Mouse (Mus musculus): ENCODE results near the gene Lrrk1. TPM values are rescaled to one million over a fixed set of nuclear protein-coding genes. Genes with fewer than 3 reads are reported as not detected.

The Lrrk1 gene
- polyA plus RNA-seq, 1 experiment from 2014 or later = 19.5 TPM

DNA sequence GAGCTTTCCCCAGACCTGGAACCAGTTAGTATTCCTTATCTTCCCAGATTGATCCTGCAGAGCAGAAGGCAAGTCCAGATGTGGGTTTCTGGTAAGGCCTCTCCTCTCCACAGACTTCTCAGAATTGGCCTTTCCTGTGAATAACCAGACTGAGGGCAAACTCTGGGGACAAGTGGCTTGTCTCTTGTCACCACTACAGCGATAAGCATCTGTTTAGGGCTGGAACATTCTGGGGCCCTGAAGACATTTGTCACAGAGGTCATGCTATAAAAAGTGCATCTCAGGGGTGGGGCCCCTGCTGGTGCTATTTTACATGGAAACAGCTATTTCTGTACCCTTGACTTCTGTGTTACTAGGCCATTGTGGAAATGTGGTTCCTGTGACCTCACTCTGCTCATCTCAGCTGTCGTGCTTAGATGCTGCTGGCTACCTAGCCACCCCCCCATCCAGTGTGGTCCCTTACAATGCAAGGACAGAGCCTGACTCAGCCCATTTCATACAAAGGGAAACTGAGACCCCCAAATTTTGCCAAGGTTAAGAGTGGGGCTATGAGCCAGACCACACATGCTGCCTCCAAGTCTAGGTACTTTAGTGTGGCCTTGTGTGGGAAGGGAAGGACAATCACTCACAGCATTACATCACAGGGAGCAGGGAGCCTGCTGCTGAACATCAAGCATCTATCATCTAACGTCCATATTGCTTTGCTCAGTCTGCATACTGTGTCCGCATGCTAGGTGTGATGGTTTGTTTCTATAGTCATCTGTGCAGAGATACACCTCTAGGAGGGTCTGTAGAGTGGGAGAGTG, 154.8 kb downstream of the Lrrk1 start:
- Histone ChIP-seq H3K4me1 (ENCODE audit: control insufficient read depth, insufficient read depth, low read length) (peaks cover 10% of the 10 kb centered on the region), H3K4me3 (replicated peaks; ENCODE audit: low read length) (no peak overlapping the region), H3K9me3 (replicated peaks; ENCODE audit: control insufficient read depth, low read length) (no peaks in the 10 kb centered on the region), H3K9ac (ENCODE audit: low read length) (no peak overlapping the region), H3K4me2 (ENCODE audit: low read depth, low read length) (no peak overlapping the region), H3K27me3 (ENCODE audit: control insufficient read depth, insufficient read depth, low read length) (no peaks in the 10 kb centered on the region), H3K36me3 (ENCODE audit: control insufficient read depth, insufficient read depth, low read length) (no peaks in the 10 kb centered on the region), H3K27ac (ENCODE audit: low read length) (no peak overlapping the region)
- WGBS = 62% methylated on average over 4 of the region's 4 CpGs
- no peak for ATAC-seq (ENCODE audit: insufficient read depth, low FRiP score)

DNA sequence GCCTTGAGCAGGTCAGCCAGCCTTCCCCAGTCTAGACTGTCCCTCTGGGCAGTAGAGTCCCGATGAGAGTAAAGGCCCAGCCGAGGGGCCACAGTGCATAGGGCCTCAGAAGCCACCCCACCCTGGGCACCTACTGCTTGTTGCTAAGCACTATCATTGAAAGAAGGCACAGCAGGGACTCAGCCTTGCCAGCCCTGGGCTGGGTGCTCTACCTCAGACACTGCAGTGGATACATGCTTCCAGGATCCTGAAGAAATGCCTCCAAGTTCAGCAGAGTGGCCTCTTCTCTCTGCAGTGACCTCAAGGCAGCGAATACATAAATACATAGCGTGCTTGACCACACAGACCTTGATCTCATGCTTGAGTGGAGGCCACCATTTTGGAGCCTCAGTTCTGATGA, 156.3 kb downstream of the Lrrk1 start:
- Histone ChIP-seq H3K4me1 (ENCODE audit: control insufficient read depth, insufficient read depth, low read length) (peaks cover 10% of the 10 kb centered on the region), H3K27ac (ENCODE audit: low read length) (0 out of 2 replicates have a peak overlapping the region, but pooled peaks have one; percentile 17), H3K9ac (ENCODE audit: low read length) (no peak overlapping the region), H3K4me3 (replicated peaks; ENCODE audit: low read length) (no peak overlapping the region), H3K4me2 (ENCODE audit: low read depth, low read length) (no peak overlapping the region), H3K27me3 (ENCODE audit: control insufficient read depth, insufficient read depth, low read length) (no peaks in the 10 kb centered on the region), H3K9me3 (replicated peaks; ENCODE audit: control insufficient read depth, low read length) (no peaks in the 10 kb centered on the region; the same call in 1 of the 2 replicates), H3K36me3 (ENCODE audit: control insufficient read depth, insufficient read depth, low read length) (no peaks in the 10 kb centered on the region)
- ATAC-seq (ENCODE audit: insufficient read depth, low FRiP score) = no peak
- WGBS = 84% methylated on average over 4 of the region's 4 CpGs

DNA sequence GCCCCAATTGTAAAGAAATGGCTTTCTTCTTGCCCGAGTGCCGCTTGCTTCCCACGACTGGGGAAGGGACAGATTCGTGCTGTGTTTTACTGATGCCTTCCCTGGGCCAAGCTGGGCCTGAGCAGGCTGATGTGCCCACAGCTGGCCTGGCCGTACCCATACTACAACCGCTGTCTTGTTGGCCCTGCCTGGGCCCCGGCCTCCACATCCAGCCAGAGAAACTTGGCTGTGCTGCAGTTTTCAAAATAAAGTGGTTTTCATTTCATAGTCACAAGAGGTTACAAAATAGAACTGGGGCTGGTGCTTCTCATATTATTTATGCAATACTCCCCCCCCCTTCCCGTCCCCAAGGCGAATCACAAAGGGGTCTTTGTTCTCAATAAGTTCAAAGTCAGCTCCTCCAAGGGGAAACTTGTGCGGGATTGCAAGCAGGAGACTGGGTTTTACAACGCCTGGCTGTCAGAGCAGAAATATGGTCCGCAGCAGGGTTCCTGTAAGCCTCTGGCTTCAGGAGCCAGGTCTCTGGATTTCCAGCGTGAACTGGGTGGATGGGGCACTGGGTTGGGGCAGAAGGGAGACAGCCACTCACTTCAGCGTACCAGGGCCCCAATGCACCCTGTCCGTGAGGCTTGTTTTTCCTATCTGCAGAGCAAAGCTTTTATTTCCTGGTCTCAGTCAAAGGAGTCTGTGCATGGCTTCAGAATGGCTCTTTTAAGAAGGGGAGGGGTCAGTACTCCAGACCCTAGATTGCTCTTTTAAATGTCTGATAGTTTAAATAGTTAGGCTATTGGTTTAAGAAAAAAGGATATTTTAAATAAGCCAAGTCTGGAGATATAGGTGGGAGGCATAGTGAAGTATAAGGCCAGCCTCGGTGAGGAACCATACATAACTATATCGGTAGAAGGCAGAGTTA, 157.3 kb downstream of the Lrrk1 start:
- Histone ChIP-seq H3K9ac (ENCODE audit: low read length) (peak overlapping the region; percentile 51; the same call in 1 of the 2 replicates), H3K4me2 (ENCODE audit: low read depth, low read length) (no peak overlapping the region), H3K9me3 (replicated peaks; ENCODE audit: control insufficient read depth, low read length) (no peaks in the 10 kb centered on the region; the same call in 1 of the 2 replicates), H3K27me3 (ENCODE audit: control insufficient read depth, insufficient read depth, low read length) (no peaks in the 10 kb centered on the region), H3K27ac (ENCODE audit: low read length) (peak overlapping the region; percentile 17), H3K36me3 (ENCODE audit: control insufficient read depth, insufficient read depth, low read length) (no peaks in the 10 kb centered on the region), H3K4me3 (replicated peaks; ENCODE audit: low read length) (no peak overlapping the region), H3K4me1 (ENCODE audit: control insufficient read depth, insufficient read depth, low read length) (peaks cover 10% of the 10 kb centered on the region)
- WGBS = 43% methylated on average over 17 of the region's 17 CpGs
- no peak for ATAC-seq (ENCODE audit: insufficient read depth, low FRiP score)

DNA sequence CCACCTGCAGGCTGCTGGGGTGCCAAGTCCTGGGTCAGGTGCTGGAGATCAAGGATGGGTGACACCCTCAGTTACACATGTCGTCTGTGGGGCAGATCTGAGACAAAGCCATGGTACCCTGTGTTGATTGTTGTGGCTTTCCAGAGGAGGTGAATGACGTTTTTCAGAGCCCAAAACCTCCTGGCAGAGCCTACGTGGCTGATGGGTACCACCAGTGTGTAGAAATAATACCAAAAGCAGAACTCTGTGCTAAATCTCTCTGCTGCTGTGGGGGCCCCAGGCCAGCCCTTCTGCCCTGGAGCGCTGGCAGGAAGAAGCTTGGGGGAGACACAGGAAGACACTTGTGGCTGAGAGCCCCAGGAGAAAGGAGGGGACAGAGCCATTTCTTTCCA, 157.9 kb downstream of the Lrrk1 start:
- H3K4me3 ChIP-seq (replicated peaks; ENCODE audit: low read length) = no peak overlapping the region
- no peaks in the 10 kb centered on the region; the same call in 1 of the 2 replicates for H3K9me3 ChIP-seq (replicated peaks; ENCODE audit: control insufficient read depth, low read length)
- peaks cover 10% of the 10 kb centered on the region for H3K4me1 ChIP-seq (ENCODE audit: control insufficient read depth, insufficient read depth, low read length)
- H3K9ac ChIP-seq (ENCODE audit: low read length) = peak overlapping the region; percentile 51; the same call in 1 of the 2 replicates
- WGBS = 62% methylated on average over 4 of the region's 4 CpGs
- H3K27me3 ChIP-seq (ENCODE audit: control insufficient read depth, insufficient read depth, low read length) = no peaks in the 10 kb centered on the region
- H3K27ac ChIP-seq (ENCODE audit: low read length) = peak overlapping the region; percentile 17
- ATAC-seq (ENCODE audit: insufficient read depth, low FRiP score) = no peak
- no peaks in the 10 kb centered on the region for H3K36me3 ChIP-seq (ENCODE audit: control insufficient read depth, insufficient read depth, low read length)
- H3K4me2 ChIP-seq (ENCODE audit: low read depth, low read length) = no peak overlapping the region

DNA sequence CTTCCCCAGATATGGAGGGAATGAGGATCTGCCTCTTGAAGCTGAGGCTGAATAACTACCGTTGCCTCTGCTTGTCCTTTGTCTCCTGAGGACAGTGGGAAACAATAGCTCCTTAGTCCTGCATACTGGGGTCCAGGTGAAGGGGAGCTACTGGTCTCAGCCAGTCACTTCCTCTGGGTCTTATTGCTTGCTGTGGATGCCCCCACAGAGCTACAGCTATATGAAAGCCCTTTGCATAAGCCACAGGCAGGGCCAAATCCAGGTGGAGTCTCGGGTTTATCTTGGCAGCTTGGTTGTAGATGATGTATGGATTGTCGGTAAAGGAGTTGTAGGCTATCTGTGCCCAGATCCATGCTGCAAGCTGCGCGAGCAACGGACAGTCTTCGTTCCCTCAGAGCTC, 158.7 kb downstream of the Lrrk1 start:
- 59% methylated on average over 7 of the region's 7 CpGs for WGBS
- ATAC-seq (ENCODE audit: insufficient read depth, low FRiP score) = no peak
- H3K27me3 ChIP-seq (ENCODE audit: control insufficient read depth, insufficient read depth, low read length) = no peaks in the 10 kb centered on the region
- H3K4me2 ChIP-seq (ENCODE audit: low read depth, low read length) = no peak overlapping the region
- no peak overlapping the region for H3K27ac ChIP-seq (ENCODE audit: low read length)
- no peak overlapping the region for H3K9ac ChIP-seq (ENCODE audit: low read length)
- H3K4me1 ChIP-seq (ENCODE audit: control insufficient read depth, insufficient read depth, low read length) = peaks cover 10% of the 10 kb centered on the region
- H3K4me3 ChIP-seq (replicated peaks; ENCODE audit: low read length) = no peak overlapping the region
- no peaks in the 10 kb centered on the region; the same call in 1 of the 2 replicates for H3K9me3 ChIP-seq (replicated peaks; ENCODE audit: control insufficient read depth, low read length)
- no peaks in the 10 kb centered on the region for H3K36me3 ChIP-seq (ENCODE audit: control insufficient read depth, insufficient read depth, low read length)

DNA sequence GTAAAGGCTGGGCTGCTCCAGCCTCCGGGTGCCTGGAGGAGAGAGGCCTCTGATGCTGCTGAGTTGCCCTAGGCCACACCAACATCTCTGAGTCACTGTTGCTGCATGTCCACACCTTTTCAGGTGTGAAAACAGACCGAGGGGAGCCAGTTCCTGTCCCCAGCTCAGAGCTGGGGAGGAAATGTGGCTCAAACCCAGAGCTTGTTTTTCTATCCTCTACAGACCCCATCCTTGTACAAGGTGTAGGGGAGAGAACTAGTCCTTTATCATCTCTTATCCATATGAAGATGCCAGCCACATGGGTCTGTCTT, 159.6 kb downstream of the Lrrk1 start:
- H3K27ac ChIP-seq (ENCODE audit: low read length) = no peak overlapping the region; the same call in 1 of the 2 replicates
- H3K9ac ChIP-seq (ENCODE audit: low read length) = no peak overlapping the region
- H3K4me3 ChIP-seq (replicated peaks; ENCODE audit: low read length) = no peak overlapping the region
- no peak for ATAC-seq (ENCODE audit: insufficient read depth, low FRiP score)
- H3K9me3 ChIP-seq (replicated peaks; ENCODE audit: control insufficient read depth, low read length) = no peaks in the 10 kb centered on the region; the same call in 1 of the 2 replicates
- no peaks in the 10 kb centered on the region for H3K27me3 ChIP-seq (ENCODE audit: control insufficient read depth, insufficient read depth, low read length)
- peaks cover 10% of the 10 kb centered on the region for H3K4me1 ChIP-seq (ENCODE audit: control insufficient read depth, insufficient read depth, low read length)
- 49% methylated on average over 2 of the region's 2 CpGs for WGBS
- H3K36me3 ChIP-seq (ENCODE audit: control insufficient read depth, insufficient read depth, low read length) = no peaks in the 10 kb centered on the region
- H3K4me2 ChIP-seq (ENCODE audit: low read depth, low read length) = no peak overlapping the region

DNA sequence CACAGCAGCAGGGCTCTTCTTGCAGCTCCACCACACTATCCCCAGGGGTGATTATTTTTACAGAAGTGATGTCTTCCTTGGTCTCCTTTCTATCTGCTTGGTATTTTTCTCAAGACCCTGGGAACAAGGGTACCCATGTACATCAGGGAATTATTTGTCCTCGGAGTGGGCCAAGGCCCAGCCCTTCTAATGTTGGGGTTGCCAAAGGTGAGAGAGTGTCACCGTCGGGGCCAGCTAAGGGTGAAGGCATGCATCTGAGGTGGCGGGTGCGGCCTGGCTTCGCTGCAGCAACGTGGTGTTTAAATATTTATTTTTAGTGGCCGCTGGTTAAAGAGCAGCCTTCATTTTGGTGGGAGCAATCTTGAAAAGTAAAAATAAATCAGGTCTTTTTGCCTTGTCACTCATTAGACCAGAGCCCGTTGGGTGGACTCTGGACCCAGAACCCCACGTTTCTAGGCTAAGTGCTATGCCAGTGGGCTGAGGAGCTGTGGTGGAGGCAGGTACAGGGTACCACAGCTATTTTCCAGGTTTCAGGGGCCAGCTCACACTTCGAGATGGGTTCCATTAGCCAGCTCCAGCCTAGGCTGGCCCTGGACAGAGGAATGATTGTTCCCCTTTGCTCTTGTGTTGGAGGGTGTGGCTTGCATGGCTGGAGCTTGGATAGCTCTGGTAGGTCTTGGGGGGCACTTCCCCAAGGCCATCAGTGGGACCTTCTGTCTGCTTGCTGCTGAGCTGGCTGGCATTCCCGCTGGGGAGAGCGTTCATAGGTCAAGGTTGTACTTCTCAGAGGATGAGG, 160.1 kb downstream of the Lrrk1 start:
- no peaks in the 10 kb centered on the region for H3K27me3 ChIP-seq (ENCODE audit: control insufficient read depth, insufficient read depth, low read length)
- H3K9me3 ChIP-seq (replicated peaks; ENCODE audit: control insufficient read depth, low read length) = no peaks in the 10 kb centered on the region; the same call in 1 of the 2 replicates
- H3K27ac ChIP-seq (ENCODE audit: low read length) = peak overlapping the region; percentile 37
- peak; percentile 15; the same call in 1 of the 2 replicates for ATAC-seq (ENCODE audit: insufficient read depth, low FRiP score)
- H3K9ac ChIP-seq (ENCODE audit: low read length) = no peak overlapping the region
- peaks cover 10% of the 10 kb centered on the region for H3K4me1 ChIP-seq (ENCODE audit: control insufficient read depth, insufficient read depth, low read length)
- H3K4me2 ChIP-seq (ENCODE audit: low read depth, low read length) = no peak overlapping the region
- no peak overlapping the region for H3K4me3 ChIP-seq (replicated peaks; ENCODE audit: low read length)
- H3K36me3 ChIP-seq (ENCODE audit: control insufficient read depth, insufficient read depth, low read length) = no peaks in the 10 kb centered on the region
- WGBS = 57% methylated on average over 13 of the region's 13 CpGs

DNA sequence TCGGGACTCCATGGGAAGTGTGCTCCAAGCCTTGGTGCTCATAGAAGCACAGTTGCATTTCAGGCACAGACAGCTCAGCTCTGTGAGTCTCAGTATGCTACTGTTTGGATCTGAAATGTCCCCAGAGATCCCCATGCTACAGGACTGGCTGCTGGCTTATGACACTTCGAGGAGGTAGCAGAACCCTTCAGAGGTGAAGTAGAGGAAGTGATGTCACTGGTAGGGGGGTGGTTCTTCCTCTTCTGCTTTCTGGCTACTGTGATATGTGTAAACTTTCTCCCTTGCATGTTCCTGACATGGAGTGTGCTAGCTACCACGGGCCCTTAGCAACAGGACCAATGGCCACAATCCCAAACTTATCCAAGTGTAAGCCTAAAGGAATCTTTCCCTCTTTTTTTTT, 162.3 kb downstream of the Lrrk1 start:
- ATAC-seq (ENCODE audit: insufficient read depth, low FRiP score) = no peak
- 77% methylated on average over 3 of the region's 3 CpGs for WGBS

More for the DNA sequence above, 162.3 kb downstream of the Lrrk1 start:
- no peak overlapping the region for H3K4me2 ChIP-seq (ENCODE audit: low read depth, low read length)
- no peak overlapping the region for H3K27ac ChIP-seq (ENCODE audit: low read length)
- peaks cover 7% of the 10 kb centered on the region for H3K4me1 ChIP-seq (ENCODE audit: control insufficient read depth, insufficient read depth, low read length)
- no peaks in the 10 kb centered on the region for H3K27me3 ChIP-seq (ENCODE audit: control insufficient read depth, insufficient read depth, low read length)
- H3K9ac ChIP-seq (ENCODE audit: low read length) = no peak overlapping the region
- no peaks in the 10 kb centered on the region for H3K36me3 ChIP-seq (ENCODE audit: control insufficient read depth, insufficient read depth, low read length)
- H3K9me3 ChIP-seq (replicated peaks; ENCODE audit: control insufficient read depth, low read length) = no peaks in the 10 kb centered on the region; the same call in 1 of the 2 replicates
- no peak overlapping the region for H3K4me3 ChIP-seq (replicated peaks; ENCODE audit: low read length)
